Mouse (Mus musculus): ENCODE results near the gene Trip6. TPM values are rescaled to one million over a fixed set of nuclear protein-coding genes. Genes with fewer than 3 reads are reported as not detected.
A peak's percentile ranks its signal among the peaks of the same experiment; 100 is the strongest.

Trip6 gene
- 1 to 10 TPM; 4.1 to 4.9 TPM for total RNA-seq (2021)

- DNase-seq (ENCODE audit: extremely low spot score in 1 of 2, low spot score in 2 of 2), result peak in 1 of 2 experiments; percentile 91
- intact Hi-C loops (cut with DNase I), result no loop called here
Observed at GRCm38 (mm10) chr5:137314193-137315083, at the start of gene Trip6. TSS of gene Trip6 (minus strand) at chr5:137314404.

DNA sequence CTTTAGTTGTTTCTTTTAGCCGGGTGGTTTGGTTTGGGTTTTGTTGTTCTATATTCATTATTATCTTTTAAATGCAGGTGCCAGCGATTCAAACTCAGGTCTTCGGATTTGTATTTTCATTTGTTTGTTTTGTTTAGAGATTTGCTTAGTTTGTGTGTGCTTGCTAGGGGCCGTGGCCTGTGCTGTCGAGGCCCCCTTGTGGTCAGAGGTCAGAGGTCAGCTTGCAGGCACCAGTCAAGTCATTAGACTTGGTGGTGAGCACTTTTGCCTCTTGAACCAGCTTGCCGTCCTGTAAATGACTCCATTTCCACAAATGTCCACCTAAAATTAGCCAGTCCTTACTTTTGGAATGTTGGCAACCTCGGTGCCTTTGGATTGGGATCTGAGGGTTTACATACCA, 44.2 kb upstream of the Trip6 start:
- intact Hi-C loops (cut with DNase I), result no loop called here
- DNase-seq (ENCODE audit: extremely low spot score in 1 of 2, low spot score in 2 of 2), result no peak

GRCm38 (mm10) chr5:137354091-137354490, 39.9 kb upstream of the Trip6 start:
- no peak for DNase-seq (ENCODE audit: extremely low spot score in 1 of 2, low spot score in 2 of 2)
- intact Hi-C loops (cut with DNase I), result no loop called here

DNA sequence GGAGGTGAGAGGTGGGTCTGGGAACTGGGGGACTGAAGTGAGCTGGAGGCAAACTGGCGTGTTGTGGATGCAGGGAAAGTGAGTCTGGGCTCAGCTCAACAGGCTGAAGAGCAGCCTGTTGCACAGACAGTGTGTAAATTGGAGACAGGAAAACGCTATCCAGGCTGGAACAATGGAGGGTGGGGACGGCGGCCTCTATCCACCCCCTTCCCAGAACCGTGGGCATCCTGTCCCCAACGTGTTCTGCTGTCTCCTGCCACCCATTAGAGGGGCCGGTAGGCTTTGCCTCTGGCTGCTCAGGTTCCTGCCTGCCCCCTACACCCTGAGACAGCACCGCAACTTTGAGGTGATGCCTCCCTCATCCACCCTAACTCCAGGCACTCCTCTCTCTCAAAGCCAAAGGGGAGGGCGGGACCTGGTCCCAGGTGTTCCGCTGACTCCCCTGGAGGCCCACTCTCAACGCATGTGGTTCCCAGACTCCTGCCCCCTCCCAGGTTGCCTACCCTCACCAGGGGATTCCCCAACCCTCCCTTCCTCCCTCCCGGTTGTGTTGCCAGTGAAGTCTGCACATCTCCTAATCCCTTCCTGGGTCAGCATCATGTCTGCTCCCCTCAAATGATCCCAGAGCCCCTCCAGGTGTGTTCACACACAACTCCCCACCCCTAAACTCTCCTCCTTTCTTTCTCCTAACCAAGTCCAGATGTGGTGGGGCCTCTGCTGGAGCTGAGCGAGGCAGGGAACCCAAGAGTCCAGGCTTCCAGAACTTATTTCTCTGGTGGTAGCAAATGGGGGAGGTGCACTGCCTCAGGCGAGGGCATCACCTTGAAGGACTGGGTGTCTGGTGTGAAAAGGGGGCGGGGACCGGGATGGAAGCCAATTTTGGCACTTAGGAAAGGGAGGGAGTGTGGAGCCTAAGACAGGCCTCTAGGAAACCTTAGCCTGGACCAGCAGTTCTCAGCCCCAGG, 38.1 kb upstream of the Trip6 start:
- intact Hi-C loops (cut with DNase I), result no loop called here
- peak in 1 of 2 experiments; percentile 54 for DNase-seq (ENCODE audit: extremely low spot score in 1 of 2, low spot score in 2 of 2)

DNA sequence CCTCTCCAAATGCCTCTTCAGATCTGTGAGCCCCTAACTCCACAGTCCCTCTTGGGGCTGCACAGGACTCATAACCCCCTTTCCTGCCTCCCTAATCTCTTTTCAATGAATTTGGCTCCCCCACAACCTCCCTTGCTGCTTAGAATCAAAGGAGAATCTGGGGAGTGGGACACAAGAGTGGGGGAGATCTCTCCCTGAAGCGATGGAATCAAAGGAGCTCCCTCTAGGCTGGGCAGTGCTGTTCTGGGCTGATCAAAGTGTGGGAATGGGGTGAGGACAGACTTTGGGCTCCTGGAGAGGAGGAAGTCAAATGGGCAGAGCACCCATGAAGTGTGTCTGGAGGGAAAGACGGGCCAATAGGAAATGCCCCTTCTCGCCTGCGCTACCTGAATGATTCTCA, 37.2 kb upstream of the Trip6 start:
- intact Hi-C loops (cut with DNase I), result no loop called here
- DNase-seq (ENCODE audit: extremely low spot score in 1 of 2, low spot score in 2 of 2), result no peak

DNA sequence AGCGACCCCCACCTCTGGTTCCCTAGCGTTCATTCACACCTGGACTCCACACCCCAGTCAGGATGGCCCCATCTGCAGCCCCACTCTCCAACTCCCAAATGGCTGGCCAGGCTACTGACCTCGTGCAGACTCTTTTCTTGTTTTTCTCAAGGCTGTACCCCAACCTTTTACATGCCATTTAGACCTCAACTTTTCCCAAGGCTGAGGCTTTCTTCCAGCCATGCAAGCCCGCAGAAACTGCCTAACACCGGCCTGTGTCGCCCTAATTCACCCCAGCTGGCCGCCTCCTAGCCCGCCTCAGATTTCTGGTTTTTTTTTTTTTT, 36.8 kb upstream of the Trip6 start:
- no peak for DNase-seq (ENCODE audit: extremely low spot score in 1 of 2, low spot score in 2 of 2)
- intact Hi-C loops (cut with DNase I), result no loop called here

- no peak for DNase-seq (ENCODE audit: extremely low spot score in 1 of 2, low spot score in 2 of 2)
- intact Hi-C loops (cut with DNase I), result no loop called here
Observed at GRCm38 (mm10) chr5:137350205-137351057, 36.2 kb upstream of the Trip6 start.

DNA sequence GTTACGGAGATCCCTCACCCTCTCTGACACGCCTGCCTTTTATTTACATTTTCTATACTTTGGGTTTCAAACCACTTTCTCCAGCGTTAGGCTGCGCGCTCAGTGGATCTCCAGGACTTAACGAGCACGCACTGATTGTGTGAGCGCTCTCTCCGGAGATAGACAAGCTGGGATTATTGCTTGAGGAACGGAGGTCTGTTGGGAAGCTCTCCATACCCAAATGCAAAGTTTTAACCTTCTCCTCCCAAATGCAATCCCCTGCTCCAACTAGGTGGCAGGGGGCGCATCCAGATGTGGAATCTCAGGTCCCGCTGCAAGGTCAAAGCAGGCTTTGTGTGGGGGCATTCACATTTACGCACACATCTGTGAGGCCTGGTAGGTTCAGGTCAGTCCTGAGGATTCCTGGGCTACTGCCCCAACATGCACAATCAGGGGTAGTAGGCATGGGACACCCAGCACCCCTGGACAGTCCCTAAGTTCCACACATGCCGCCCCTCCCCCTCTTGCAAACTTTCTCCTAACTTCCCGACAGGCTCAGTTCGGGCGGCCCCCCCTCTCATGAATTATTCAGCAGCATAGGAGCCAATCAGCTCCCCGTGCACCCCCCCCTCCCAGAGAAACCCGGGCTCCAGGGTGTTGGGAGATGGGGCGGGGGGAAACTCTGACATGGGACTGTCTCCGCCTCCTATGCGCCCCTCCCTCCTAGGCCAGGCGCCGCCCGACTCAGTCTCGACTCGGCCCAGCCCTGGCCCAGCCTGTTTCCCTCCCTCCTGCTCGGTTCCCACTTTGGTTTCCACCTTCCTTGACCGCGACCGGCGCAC, 35.4 kb upstream of the Trip6 start, which contains the start of gene Ephb4:
Gene Ephb4, plus strand, starts transcription at position 726 of the 821 bp plus-strand sequence.
- DNase-seq (ENCODE audit: extremely low spot score in 1 of 2, low spot score in 2 of 2), result peak; percentile 58 to 94
- intact Hi-C loops (cut with DNase I), result no loop called here

DNA sequence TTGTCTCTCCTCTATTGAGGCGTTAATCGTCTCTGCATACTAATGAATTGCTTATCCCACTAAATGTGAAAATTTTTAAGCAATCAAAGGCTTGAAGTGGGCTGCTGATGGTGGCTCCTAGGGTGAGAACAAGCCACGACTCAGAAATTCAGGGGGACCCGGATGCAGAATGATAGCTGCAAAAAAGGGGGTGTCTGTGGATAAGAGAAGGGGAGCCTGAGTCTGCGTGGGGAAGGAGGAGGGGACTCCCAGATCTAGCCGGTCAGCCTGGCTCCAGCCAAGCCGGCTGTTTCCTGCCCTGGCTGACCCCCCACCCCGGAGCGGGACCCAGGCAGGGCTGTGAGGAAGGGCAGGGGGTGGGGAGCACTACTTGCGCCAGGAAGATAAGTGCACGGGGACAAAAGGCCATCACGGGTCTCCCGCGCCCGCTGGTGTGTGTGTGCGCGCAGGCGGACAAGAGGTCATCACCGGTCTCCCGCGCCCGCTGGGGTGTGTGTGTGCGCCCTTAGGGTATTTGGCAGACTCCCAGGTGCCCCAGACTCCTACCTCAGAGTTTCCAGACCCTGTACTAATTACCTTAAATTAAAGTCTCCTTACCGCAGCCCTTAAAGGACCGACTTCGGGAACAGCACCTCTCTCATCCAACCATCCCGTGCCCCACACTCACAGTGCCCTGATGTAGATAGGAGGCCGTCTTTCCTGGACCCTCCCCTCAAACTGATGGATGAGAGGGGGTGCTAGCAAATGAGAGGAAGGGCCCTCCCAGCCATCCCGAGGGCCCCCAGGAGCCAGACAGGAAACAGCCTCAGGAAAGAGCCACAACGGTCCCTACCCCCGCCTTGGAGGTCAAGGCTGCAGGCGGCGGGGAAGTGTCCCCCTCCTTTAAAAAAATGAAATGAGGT, 34.5 kb upstream of the Trip6 start:
- peak in 1 of 2 experiments; percentile 82 for DNase-seq (ENCODE audit: extremely low spot score in 1 of 2, low spot score in 2 of 2)
- intact Hi-C loops (cut with DNase I), result no loop called here

- no peak for DNase-seq (ENCODE audit: extremely low spot score in 1 of 2, low spot score in 2 of 2)
- intact Hi-C loops (cut with DNase I), result no loop called here
Observed at GRCm38 (mm10) chr5:137347856-137348255, 33.7 kb upstream of the Trip6 start.

DNA sequence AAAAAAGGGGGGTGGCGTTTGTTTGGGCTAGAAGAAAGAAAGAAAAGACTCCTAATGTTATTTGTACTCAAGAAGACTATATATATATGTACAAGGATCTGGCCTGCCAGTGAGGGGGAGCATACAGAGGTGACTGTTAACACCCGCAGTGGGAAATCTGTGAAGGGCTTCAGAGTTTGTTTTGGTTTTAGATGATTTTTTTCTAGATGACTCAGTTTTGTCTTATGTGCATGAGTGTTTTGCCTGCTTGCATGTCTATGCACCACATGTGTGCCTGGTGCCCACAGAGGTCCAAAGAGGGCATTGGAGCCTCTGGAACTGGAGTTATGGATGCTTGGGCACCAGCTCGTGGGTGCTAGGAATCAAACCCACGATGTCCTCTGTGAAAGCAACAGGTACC, 32.8 kb upstream of the Trip6 start:
- intact Hi-C loops (cut with DNase I), result no loop called here
- DNase-seq (ENCODE audit: extremely low spot score in 1 of 2, low spot score in 2 of 2), result no peak

DNA sequence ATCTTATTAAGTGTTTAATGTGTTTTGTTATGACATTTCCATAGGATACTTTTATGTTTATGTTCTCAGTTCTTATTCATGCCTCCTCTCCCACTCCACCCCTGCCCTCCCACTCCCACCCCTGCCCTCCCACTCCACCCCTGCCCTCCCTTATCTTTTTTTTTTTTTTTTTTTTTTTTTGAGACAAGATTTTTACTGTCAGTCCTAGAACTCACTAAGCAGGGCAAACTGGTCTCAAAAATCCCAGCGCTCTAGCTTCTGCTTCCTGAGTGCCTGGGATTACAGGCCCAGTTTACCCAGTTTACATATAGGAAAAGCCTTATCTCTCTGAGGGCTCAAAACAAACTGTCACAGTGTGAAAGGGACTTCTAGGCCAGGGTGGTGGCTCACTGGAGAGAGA, 32.2 kb upstream of the Trip6 start:
- no peak for DNase-seq (ENCODE audit: extremely low spot score in 1 of 2, low spot score in 2 of 2)
- intact Hi-C loops (cut with DNase I), result no loop called here

- intact Hi-C loops (cut with DNase I), result no loop called here
- no peak for DNase-seq (ENCODE audit: extremely low spot score in 1 of 2, low spot score in 2 of 2)
Observed at GRCm38 (mm10) chr5:137345821-137346220, 31.6 kb upstream of the Trip6 start.

- no peak for DNase-seq (ENCODE audit: extremely low spot score in 1 of 2, low spot score in 2 of 2)
- intact Hi-C loops (cut with DNase I), result no loop called here
Observed at GRCm38 (mm10) chr5:137343869-137344268, 29.7 kb upstream of the Trip6 start.

DNA sequence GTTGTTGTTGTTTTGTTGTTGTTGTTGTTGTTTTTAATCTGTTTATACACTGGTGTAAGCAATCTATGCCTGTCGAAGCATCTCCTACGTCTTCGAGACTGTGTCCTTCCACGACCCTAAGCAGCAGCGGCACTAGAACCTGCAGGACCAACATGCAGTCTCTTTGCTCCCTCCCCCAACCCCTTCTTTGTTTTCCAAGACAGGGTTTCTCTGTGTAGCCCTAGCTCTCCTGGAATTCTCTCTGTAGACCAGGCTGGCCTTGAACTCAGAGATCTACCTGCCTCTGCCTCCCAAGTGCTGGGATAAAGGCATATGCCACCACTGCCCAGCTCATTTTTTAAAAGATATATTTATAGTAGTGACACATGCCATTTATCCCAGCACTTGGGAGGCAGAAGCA, 29.2 kb upstream of the Trip6 start:
- intact Hi-C loops (cut with DNase I), result no loop called here
- DNase-seq (ENCODE audit: extremely low spot score in 1 of 2, low spot score in 2 of 2), result no peak

- DNase-seq (ENCODE audit: extremely low spot score in 1 of 2, low spot score in 2 of 2), result no peak
- intact Hi-C loops (cut with DNase I), result no loop called here
Observed at GRCm38 (mm10) chr5:137342407-137343012, 28.3 kb upstream of the Trip6 start.

- intact Hi-C loops (cut with DNase I), result no loop called here
- DNase-seq (ENCODE audit: extremely low spot score in 1 of 2, low spot score in 2 of 2), result no peak
Observed at GRCm38 (mm10) chr5:137340222-137340621, 26.0 kb upstream of the Trip6 start.

Data from left cerebral cortex, postnatal 10 days (tissue).